Mouse (Mus musculus) heart, embryonic 14.5 days (tissue): ENCODE measurements around the gene Gramd4. TPM values are rescaled to one million over a fixed set of nuclear protein-coding genes. Genes with fewer than 3 reads are reported as not detected.

Experiments used
- ATAC-seq: fragments of 200-750 bp; cut with Nextera tagmentation; 2 replicates; pipeline ENCODE4 v1.8.0; 2017; ENCODE audit warnings: low read depth, moderate TSS enrichment; ENCODE audit not compliant: insufficient number of reproducible peaks, insufficient read depth, low FRiP score
- H3K27ac ChIP-seq, 2 experiments: fragments of 200-500 bp in 1 of 2; fragments of 300-500 bp in 1 of 2; sonication (generic) in 1 of 2; replicated peaks in 1 of 2; 2 replicates each; pipeline ENCODE4 v1.5.1; 2012 to 2014; ENCODE audit warnings: low read depth in 2 of 2, low read length in 2 of 2, control low read depth in 1 of 2, mild to moderate bottlenecking in 1 of 2, mixed read lengths in 1 of 2; ENCODE audit not compliant: control insufficient read depth in 1 of 2, insufficient read depth in 1 of 2
- H3K27me3 ChIP-seq: fragments of 300-500 bp; sonication (generic); 2 replicates; pipeline ENCODE4 v1.6.1; 2014; ENCODE audit warnings: mild to moderate bottlenecking, low read length, control low read depth; ENCODE audit not compliant: control insufficient read depth, insufficient read depth
- H3K36me3 ChIP-seq: fragments of 300-500 bp; sonication (generic); 2 replicates; pipeline ENCODE4 v1.6.1; 2014; ENCODE audit warnings: mild to moderate bottlenecking, control low read depth, low read length, mixed read lengths; ENCODE audit not compliant: control insufficient read depth, insufficient read depth
- H3K4me1 ChIP-seq, 2 experiments: fragments of 200-500 bp in 1 of 2; fragments of 300-500 bp in 1 of 2; sonication (generic) in 1 of 2; 2 replicates each; pipeline ENCODE4 v1.6.1; 2012 to 2014; ENCODE audit warnings: low read length in 2 of 2, control low read depth in 1 of 2, mixed read lengths in 1 of 2; ENCODE audit not compliant: control insufficient read depth in 2 of 2, insufficient read depth in 2 of 2
- H3K4me2 ChIP-seq: fragments of 300-500 bp; sonication (generic); 2 replicates; pipeline ENCODE4 v1.6.1; 2014; ENCODE audit warnings: mild to moderate bottlenecking, low read length
- H3K4me3 ChIP-seq, 2 experiments: fragments of 200-500 bp in 1 of 2; fragments of 300-500 bp in 1 of 2; sonication (generic) in 1 of 2; 2 replicates each; pipeline ENCODE4 v1.5.1; 2012 to 2014; ENCODE audit warnings: low read length in 2 of 2, mild to moderate bottlenecking in 2 of 2, control low read depth in 1 of 2, low read depth in 1 of 2, moderate library complexity in 1 of 2; ENCODE audit not compliant: control insufficient read depth in 1 of 2, insufficient read depth in 1 of 2
- H3K9ac ChIP-seq: fragments of 300-500 bp; sonication (generic); 2 replicates; pipeline ENCODE4 v1.6.1; 2014; ENCODE audit warnings: mild to moderate bottlenecking, low read length
- H3K9me3 ChIP-seq: fragments of 300-500 bp; sonication (generic); 2 replicates; pipeline ENCODE4 v1.6.1; 2016; ENCODE audit warnings: low read length, control low read depth; ENCODE audit not compliant: control insufficient read depth
- WGBS: fragments of 180-500 bp; shearing (Covaris S2); extraction: QIAGEN DNeasy Blood & Tissue Kit; methylation state at CpG from one replicate; pipeline ENCODE4 v1.1.7; 2014; 5-methylcytosine and 5-hydroxymethylcytosine counted together
- polyA plus RNA-seq: library from polyadenylated mRNA; unstranded; fragments of >200 nt; fragmentation: Nextera tagmentation; extraction: Ambion mirVana; gene quantifications from 2 replicates; pipeline ENCODE4 v1.2.1, GENCODE M21; 2014

The Gramd4 gene
- polyA plus RNA-seq, 1 experiment from 2014 or later = 10.9 TPM

DNA sequence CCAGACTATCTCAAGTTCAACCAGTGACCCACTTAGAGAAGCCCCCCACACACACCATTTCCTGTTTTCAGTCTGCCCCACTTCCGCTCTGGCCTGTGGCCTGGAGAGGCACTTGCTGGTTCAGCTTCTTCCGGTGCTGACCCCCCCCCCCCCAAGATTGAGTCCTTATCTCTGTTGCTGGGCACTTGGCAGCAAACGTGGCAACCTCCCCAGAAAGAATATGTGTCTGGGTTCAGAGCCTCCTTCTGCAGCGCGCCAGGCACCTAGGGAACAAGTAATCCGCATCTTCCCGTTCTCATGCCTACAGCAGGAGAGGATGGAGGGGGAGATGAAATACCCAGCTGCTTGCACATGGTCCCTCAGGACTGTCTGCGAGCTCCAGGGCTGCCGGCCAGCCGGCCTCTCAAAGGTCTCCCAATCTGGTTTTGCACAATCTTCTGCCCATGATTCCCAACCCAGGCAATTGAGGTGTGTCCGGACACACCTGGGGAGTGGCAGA, 124.5 kb downstream of the Gramd4 start:
- Histone ChIP-seq H3K4me2 (peak overlapping the region; percentile 40), H3K9me3 (no peaks in the 10 kb centered on the region), H3K9ac (0 out of 2 replicates have a peak overlapping the region, but pooled peaks have one; percentile 16), H3K36me3 (no peaks in the 10 kb centered on the region), H3K27ac (peak overlapping the region; percentile 54 to 75; a peak in 3 of 4 replicates), H3K27me3 (no peaks in the 10 kb centered on the region), H3K4me1 (peaks cover 32 to 36% of the 10 kb centered on the region in 2 experiments), H3K4me3 (0 out of 4 replicates have a peak overlapping the region, but pooled peaks of 1 of the 2 experiments have one; percentile 13)
- 26% methylated on average over 11 of the region's 11 CpGs for WGBS
- ATAC-seq = no peak

DNA sequence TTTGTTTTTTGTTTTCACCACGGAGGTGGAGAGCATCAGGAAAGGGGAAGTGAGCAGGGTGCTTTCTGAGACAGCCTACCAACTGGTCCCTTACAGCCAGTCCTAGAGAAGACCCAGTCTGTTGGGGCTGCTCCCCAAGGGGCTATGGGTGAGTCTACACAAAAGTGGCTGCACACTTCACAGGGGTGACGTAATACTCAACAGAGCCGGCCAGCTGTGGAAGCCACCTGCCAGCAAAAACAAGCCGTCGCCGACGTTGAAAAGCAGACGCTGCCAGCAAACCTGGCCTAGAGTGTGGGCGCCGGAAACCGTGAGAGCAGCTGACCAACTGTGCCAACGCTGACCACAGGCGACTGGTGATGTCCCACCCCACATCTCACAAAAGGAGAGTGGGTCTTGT, 125.2 kb downstream of the Gramd4 start:
- Histone ChIP-seq H3K36me3 (no peaks in the 10 kb centered on the region), H3K4me2 (peak overlapping the region; percentile 40)

GRCm38 (mm10) chr15:86183484-86183883, 126.0 kb downstream of the Gramd4 start:
- Histone ChIP-seq H3K27me3 (no peaks in the 10 kb centered on the region), H3K9me3 (no peaks in the 10 kb centered on the region), H3K27ac (no peak overlapping the region), H3K4me3 (no peak overlapping the region), H3K9ac (no peak overlapping the region), H3K36me3 (no peaks in the 10 kb centered on the region), H3K4me2 (no peak overlapping the region), H3K4me1 (peaks cover 26 to 34% of the 10 kb centered on the region in 2 experiments)
- 93% methylated on average over 8 of the region's 8 CpGs for WGBS
- ATAC-seq = no peak

More for the DNA sequence above, 125.2 kb downstream of the Gramd4 start:
- Histone ChIP-seq H3K4me3 (no peak overlapping the region), H3K27ac (peak overlapping the region; percentile 4 to 75; a peak in 2 of 4 replicates), H3K9ac (0 out of 2 replicates have a peak overlapping the region, but pooled peaks have one; percentile 8), H3K9me3 (no peaks in the 10 kb centered on the region), H3K4me1 (peaks cover 28 to 32% of the 10 kb centered on the region in 2 experiments), H3K27me3 (no peaks in the 10 kb centered on the region)
- no peak for ATAC-seq
- 33% methylated on average over 13 of the region's 13 CpGs for WGBS

GRCm38 (mm10) chr15:86184071-86184470, 126.6 kb downstream of the Gramd4 start:
- H3K27me3 ChIP-seq = no peaks in the 10 kb centered on the region
- H3K4me1 ChIP-seq = peaks cover 31 to 39% of the 10 kb centered on the region in 2 experiments
- H3K9me3 ChIP-seq = no peaks in the 10 kb centered on the region
- H3K27ac ChIP-seq = no peak overlapping the region
- peak overlapping the region; percentile 79 for H3K4me2 ChIP-seq
- peak overlapping the region; percentile 98 for H3K9ac ChIP-seq
- 54% methylated on average over 5 of the region's 5 CpGs for WGBS
- peak overlapping the region; percentile 82 to 95; a peak in 3 of 4 replicates for H3K4me3 ChIP-seq
- no peaks in the 10 kb centered on the region for H3K36me3 ChIP-seq
- no peak for ATAC-seq

GRCm38 (mm10) chr15:86184851-86185688, 127.6 kb downstream of the Gramd4 start:
- Histone ChIP-seq H3K4me2 (peak overlapping the region; percentile 79), H3K9me3 (no peaks in the 10 kb centered on the region), H3K36me3 (no peaks in the 10 kb centered on the region), H3K27me3 (no peaks in the 10 kb centered on the region), H3K9ac (peak overlapping the region; percentile 98), H3K27ac (peak overlapping the region; percentile 96), H3K4me1 (peaks cover 36 to 45% of the 10 kb centered on the region in 2 experiments), H3K4me3 (peak overlapping the region; percentile 82 to 95)
- WGBS = under 1% methylated on average over 68 of the region's 70 CpGs
- peak; percentile 16; the same call in 1 of the 2 replicates for ATAC-seq

GRCm38 (mm10) chr15:86185689-86186569, 128.4 kb downstream of the Gramd4 start, which contains the start of gene Cerk:
Cerk (minus strand) TSS chr15:86186141.
- 2% methylated on average over 42 of the region's 43 CpGs for WGBS
- peak within 1 kb of the TSS; percentile 79 for H3K4me2 ChIP-seq
- H3K4me1 ChIP-seq = peaks cover 36 to 45% of the 10 kb centered on the region in 2 experiments
- H3K27me3 ChIP-seq = no peaks in the 10 kb centered on the region
- peak within 1 kb of the TSS; percentile 98 for H3K9ac ChIP-seq
- peak; percentile 66 for ATAC-seq
- H3K27ac ChIP-seq = peak within 1 kb of the TSS; percentile 96
- H3K36me3 ChIP-seq = no peaks in the 10 kb centered on the region
- peak within 1 kb of the TSS; percentile 82 to 95 for H3K4me3 ChIP-seq
- no peaks in the 10 kb centered on the region for H3K9me3 ChIP-seq

DNA sequence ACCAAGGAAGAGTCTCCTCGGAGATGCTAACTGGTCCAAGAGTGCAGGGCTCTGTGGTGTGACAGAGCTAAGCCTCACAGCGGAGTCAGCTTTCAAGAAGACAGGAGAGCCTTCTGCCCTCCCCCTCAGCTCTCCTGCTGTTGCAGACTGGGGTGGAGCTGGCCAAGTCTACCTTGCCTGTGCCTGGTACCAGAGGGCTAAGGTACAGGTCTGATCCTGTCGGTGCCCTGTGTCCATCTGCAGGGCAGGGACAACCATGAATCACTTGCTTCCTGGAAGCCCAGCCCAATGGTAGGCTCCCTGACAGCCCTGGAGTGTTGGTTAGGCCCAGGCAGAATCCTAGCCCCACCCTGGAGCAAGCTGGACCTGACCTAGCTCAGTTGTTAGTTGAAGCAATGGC, 129.2 kb downstream of the Gramd4 start:
- Histone ChIP-seq H3K9me3 (no peaks in the 10 kb centered on the region), H3K4me3 (no peak overlapping the region; a peak in 1 of 4 replicates), H3K27me3 (no peaks in the 10 kb centered on the region), H3K4me1 (peaks cover 35 to 43% of the 10 kb centered on the region in 2 experiments), H3K9ac (no peak overlapping the region), H3K4me2 (peak overlapping the region; percentile 79; the same call in 1 of the 2 replicates), H3K36me3 (no peaks in the 10 kb centered on the region), H3K27ac (no peak overlapping the region)
- whole genome bisulfite sequencing = 50% methylated on average over 3 of the region's 3 CpGs
- no peak for ATAC-seq
